Mouse (Mus musculus): Measurements from ENCODE around the gene Ttc36.

The Ttc36 gene

GRCm38 (mm10) chr9:44802808-44803450, at the start of gene Ttc36:
Gene Ttc36 (minus strand): TSS chr9:44803072.
- ATAC-seq (ENCODE audit: low TSS enrichment) = no peak

GRCm38 (mm10) chr9:44847446-44847845, 44.6 kb upstream of the Ttc36 start:
- ATAC-seq (ENCODE audit: low TSS enrichment) = no peak

GRCm38 (mm10) chr9:44841241-44841640, 38.4 kb upstream of the Ttc36 start:
- no peak for ATAC-seq (ENCODE audit: low TSS enrichment)

GRCm38 (mm10) chr9:44836439-44836838, 33.6 kb upstream of the Ttc36 start:
- peak; percentile 70; the same call in 1 of the 2 replicates for ATAC-seq (ENCODE audit: low TSS enrichment)

GRCm38 (mm10) chr9:44832356-44832755, 29.5 kb upstream of the Ttc36 start:
- no peak for ATAC-seq (ENCODE audit: low TSS enrichment)

GRCm38 (mm10) chr9:44830506-44830905, 27.6 kb upstream of the Ttc36 start:
- no peak for ATAC-seq (ENCODE audit: low TSS enrichment)

- ATAC-seq (ENCODE audit: low TSS enrichment) = peak; percentile 57; the same call in 1 of the 2 replicates
These were observed 26.1 kb upstream of the Ttc36 start for GRCm38 (mm10) chr9:44828944-44829343.

- no peak for ATAC-seq (ENCODE audit: low TSS enrichment)
These were observed 23.8 kb upstream of the Ttc36 start for GRCm38 (mm10) chr9:44826660-44827059.

- ATAC-seq (ENCODE audit: low TSS enrichment) = no peak
These were observed 17.3 kb upstream of the Ttc36 start for GRCm38 (mm10) chr9:44819920-44820827.

GRCm38 (mm10) chr9:44817522-44817921, 14.7 kb upstream of the Ttc36 start:
- peak; percentile 71; the same call in 1 of the 2 replicates for ATAC-seq (ENCODE audit: low TSS enrichment)

- ATAC-seq (ENCODE audit: low TSS enrichment) = peak; percentile 55; the same call in 1 of the 2 replicates
These were observed 11.3 kb upstream of the Ttc36 start for GRCm38 (mm10) chr9:44814179-44814578.

GRCm38 (mm10) chr9:44810316-44810715, 7.4 kb upstream of the Ttc36 start:
- ATAC-seq (ENCODE audit: low TSS enrichment) = no peak

GRCm38 (mm10) chr9:44807778-44808177, 4.9 kb upstream of the Ttc36 start:
- no peak for ATAC-seq (ENCODE audit: low TSS enrichment)

GRCm38 (mm10) chr9:44807141-44807540, 4.3 kb upstream of the Ttc36 start:
- no peak for ATAC-seq (ENCODE audit: low TSS enrichment)

- ATAC-seq (ENCODE audit: low TSS enrichment) = no peak
These were observed 2.7 kb upstream of the Ttc36 start for GRCm38 (mm10) chr9:44805536-44805935.

- no peak for ATAC-seq (ENCODE audit: low TSS enrichment)
These were observed 1.8 kb upstream of the Ttc36 start for GRCm38 (mm10) chr9:44804678-44805077.

GRCm38 (mm10) chr9:44801669-44802068, 1.2 kb downstream of the Ttc36 start:
- ATAC-seq (ENCODE audit: low TSS enrichment) = no peak

- ATAC-seq (ENCODE audit: low TSS enrichment) = no peak
These were observed 2.9 kb downstream of the Ttc36 start for GRCm38 (mm10) chr9:44799958-44800324.

GRCm38 (mm10) chr9:44799102-44799957, 3.5 kb downstream of the Ttc36 start, which contains the start of gene Tmem25:
Gene Tmem25 (minus strand): TSS chr9:44799307.
- peak; percentile 91 for ATAC-seq (ENCODE audit: low TSS enrichment)

- ATAC-seq (ENCODE audit: low TSS enrichment) = no peak
These were observed 4.6 kb downstream of the Ttc36 start for GRCm38 (mm10) chr9:44798298-44798697.

GRCm38 (mm10) chr9:44792842-44793241, 10.0 kb downstream of the Ttc36 start:
- ATAC-seq (ENCODE audit: low TSS enrichment) = 0 out of 2 replicates have a peak, but pooled peaks have one; percentile 13
